In the genomic region with DNA sequence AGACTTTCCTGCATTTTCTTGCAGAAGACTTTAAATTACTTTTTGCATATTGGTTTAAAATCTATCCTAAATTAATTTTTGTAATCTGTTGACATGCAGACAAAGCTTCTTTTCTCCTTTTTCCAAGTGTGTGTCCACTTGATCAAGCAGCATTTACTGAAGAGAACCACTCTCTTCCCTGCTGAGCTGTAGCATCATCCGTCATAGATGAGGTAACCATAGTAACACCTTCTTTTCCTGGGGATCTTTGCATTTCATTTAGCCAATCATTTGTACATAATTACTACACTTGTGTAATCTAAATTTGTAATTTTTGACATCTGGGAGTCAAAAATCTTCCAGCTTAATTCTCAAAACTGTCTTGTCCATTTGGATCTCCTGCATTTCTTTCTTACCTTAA, we compare ENCODE assay signal across 19 mouse cellular contexts. TPM values are rescaled to one million over a fixed set of nuclear protein-coding genes. Genes with fewer than 3 reads are reported as not detected.
A peak's percentile ranks its signal among the peaks of the same experiment; 100 is the strongest.
DNase-seq lines count a peak whose midpoint lies in the region; ATAC-seq and TF ChIP-seq lines count a peak whose summit lies in the region.
"Had no signal": no experiment of that assay in that cellular context is flagged by ENCODE, and none has a peak within 500 bp of the region (broad histone marks: within the 10 kb centered on the region; RNA-seq: fewer than 3 reads in every experiment).

No protein-coding gene starts in this region.

- no peak overlapping the region for H3K4me2 ChIP-seq in forebrain, postnatal 0 days (ENCODE audit: low read depth)
- H3K4me2 ChIP-seq in forebrain, embryonic 13.5 days, result no peak overlapping the region
- no peak overlapping the region for H3K4me2 ChIP-seq in midbrain, embryonic 14.5 days (ENCODE audit: low read length)
- H3K4me2 ChIP-seq in midbrain, postnatal 0 days (ENCODE audit: low read depth, low read length, poor library complexity, severe bottlenecking), result no peak overlapping the region
- H3K4me2 ChIP-seq: embryonic facial prominence, embryonic 13.5 days; forebrain, embryonic 12.5 days; heart, embryonic 11.5 days; heart, embryonic 15.5 days; hindbrain, embryonic 15.5 days had no signal

- peak; percentile 11 for DNase-seq in forebrain, postnatal 0 days
- peak; percentile 30 for DNase-seq in midbrain, embryonic 14.5 days
- no peak for DNase-seq in midbrain, embryonic 10.5 days (ENCODE audit: low spot score)
- DNase-seq in midbrain, postnatal 0 days (ENCODE audit: low spot score), result peak; percentile 20
- no peak for DNase-seq in urinary bladder, adult 18-20 months (ENCODE audit: low spot score in 2 of 2)
- DNase-seq in adrenal gland, postnatal 36 days, result no peak
- DNase-seq: adrenal gland, postnatal 10 days; cerebellum, adult 11-12 months; cerebellum, adult 9-10 months; cerebellum, postnatal 25 days; gastrocnemius, postnatal 14 days; heart, adult 2 months; heart, postnatal 14 days had no signal

- no peak overlapping the region for H3K9ac ChIP-seq in forebrain, postnatal 0 days
- no peak overlapping the region for H3K9ac ChIP-seq in forebrain, embryonic 13.5 days
- no peak overlapping the region for H3K9ac ChIP-seq in midbrain, embryonic 14.5 days (replicated peaks; ENCODE audit: low read length)
- no peak overlapping the region for H3K9ac ChIP-seq in midbrain, postnatal 0 days (replicated peaks; ENCODE audit: low read length, poor library complexity, severe bottlenecking)
- H3K9ac ChIP-seq: embryonic facial prominence, embryonic 13.5 days; forebrain, embryonic 12.5 days; heart, embryonic 15.5 days; hindbrain, embryonic 15.5 days had no signal

- H3K9me3 ChIP-seq in forebrain, postnatal 0 days (ENCODE audit: low read length), result no peaks in the 10 kb centered on the region
- H3K9me3 ChIP-seq in forebrain, embryonic 13.5 days (replicated peaks), result no peaks in the 10 kb centered on the region
- no peaks in the 10 kb centered on the region for H3K9me3 ChIP-seq in midbrain, embryonic 14.5 days (ENCODE audit: control insufficient read depth, low read length)
- no peaks in the 10 kb centered on the region for H3K9me3 ChIP-seq in midbrain, embryonic 10.5 days (replicated peaks)
- H3K9me3 ChIP-seq in midbrain, postnatal 0 days (ENCODE audit: low read length), result no peaks in the 10 kb centered on the region
- H3K9me3 ChIP-seq: embryonic facial prominence, embryonic 13.5 days; forebrain, embryonic 12.5 days; heart, embryonic 15.5 days; hindbrain, embryonic 15.5 days had no signal

- no peak overlapping the region for H3K27ac ChIP-seq in forebrain, postnatal 0 days (ENCODE audit: low read depth, low read length)
- no peak overlapping the region for H3K27ac ChIP-seq in forebrain, embryonic 13.5 days
- no peak overlapping the region for H3K27ac ChIP-seq in midbrain, embryonic 14.5 days (replicated peaks; ENCODE audit: low read depth, low read length)
- H3K27ac ChIP-seq in midbrain, embryonic 10.5 days (replicated peaks), result no peak overlapping the region
- H3K27ac ChIP-seq in midbrain, postnatal 0 days (ENCODE audit: low read depth, low read length), result no peak overlapping the region
- H3K27ac ChIP-seq: embryonic facial prominence, embryonic 13.5 days; forebrain, embryonic 12.5 days; heart, adult 2 months; heart, embryonic 15.5 days; hindbrain, embryonic 15.5 days had no signal

- H3K4me3 ChIP-seq in forebrain, postnatal 0 days (ENCODE audit: low read depth, low read length), result no peak overlapping the region
- H3K4me3 ChIP-seq in forebrain, embryonic 13.5 days, result no peak overlapping the region
- H3K4me3 ChIP-seq in midbrain, embryonic 14.5 days (replicated peaks; ENCODE audit: low read depth, low read length), result no peak overlapping the region
- no peak overlapping the region for H3K4me3 ChIP-seq in midbrain, embryonic 10.5 days
- no peak overlapping the region for H3K4me3 ChIP-seq in midbrain, postnatal 0 days (ENCODE audit: low read depth, low read length)
- H3K4me3 ChIP-seq: embryonic facial prominence, embryonic 13.5 days; forebrain, embryonic 12.5 days; heart, adult 2 months; heart, embryonic 15.5 days; hindbrain, embryonic 15.5 days had no signal

- ATAC-seq in forebrain, postnatal 0 days, result peak; percentile 64; the same call in 1 of the 2 replicates
- no peak for ATAC-seq in forebrain, embryonic 13.5 days
- no peak for ATAC-seq in midbrain, embryonic 14.5 days (ENCODE audit: low FRiP score, low TSS enrichment)
- ATAC-seq in midbrain, postnatal 0 days (ENCODE audit: low FRiP score), result no peak

- H3K27me3 ChIP-seq in forebrain, postnatal 0 days (ENCODE audit: insufficient read depth, low read length), result no peaks in the 10 kb centered on the region
- no peaks in the 10 kb centered on the region for H3K27me3 ChIP-seq in forebrain, embryonic 13.5 days
- no peaks in the 10 kb centered on the region for H3K27me3 ChIP-seq in midbrain, embryonic 14.5 days (ENCODE audit: control insufficient read depth, insufficient read depth, low read length)
- H3K27me3 ChIP-seq in midbrain, embryonic 10.5 days (ENCODE audit: low read depth, poor library complexity, severe bottlenecking), result no peaks in the 10 kb centered on the region
- H3K27me3 ChIP-seq in midbrain, postnatal 0 days (ENCODE audit: insufficient read depth, low read length), result no peaks in the 10 kb centered on the region
- H3K27me3 ChIP-seq: embryonic facial prominence, embryonic 13.5 days; forebrain, embryonic 12.5 days; heart, embryonic 15.5 days; hindbrain, embryonic 15.5 days had no signal

- no peak for TF ChIP-seq CTCF in forebrain, postnatal 0 days (IDR thresholded peaks at IDR 0.05; ENCODE audit: low read depth)
- TF ChIP-seq CTCF in midbrain, postnatal 0 days (IDR thresholded peaks at IDR 0.05), result no peak

- H3K4me1 ChIP-seq in forebrain, postnatal 0 days (ENCODE audit: insufficient read depth), result no peaks in the 10 kb centered on the region
- no peaks in the 10 kb centered on the region for H3K4me1 ChIP-seq in forebrain, embryonic 13.5 days
- H3K4me1 ChIP-seq in midbrain, embryonic 14.5 days (ENCODE audit: control insufficient read depth, insufficient read depth, low read length), result no peaks in the 10 kb centered on the region
- peaks cover 10% of the 10 kb centered on the region for H3K4me1 ChIP-seq in midbrain, embryonic 10.5 days
- no peaks in the 10 kb centered on the region for H3K4me1 ChIP-seq in midbrain, postnatal 0 days (ENCODE audit: insufficient read depth, low read length)
- H3K4me1 ChIP-seq: forebrain, embryonic 12.5 days; heart, embryonic 15.5 days; hindbrain, embryonic 15.5 days had no signal

- no peaks in the 10 kb centered on the region for H3K36me3 ChIP-seq in forebrain, postnatal 0 days (ENCODE audit: insufficient read depth)
- H3K36me3 ChIP-seq in forebrain, embryonic 13.5 days (ENCODE audit: poor library complexity, severe bottlenecking), result no peaks in the 10 kb centered on the region
- no peaks in the 10 kb centered on the region for H3K36me3 ChIP-seq in midbrain, embryonic 14.5 days (ENCODE audit: control insufficient read depth, insufficient read depth, low read length)
- H3K36me3 ChIP-seq in midbrain, embryonic 10.5 days, result no peaks in the 10 kb centered on the region
- H3K36me3 ChIP-seq in midbrain, postnatal 0 days (ENCODE audit: insufficient read depth, low read length), result no peaks in the 10 kb centered on the region
- H3K36me3 ChIP-seq: embryonic facial prominence, embryonic 13.5 days; forebrain, embryonic 12.5 days; heart, embryonic 15.5 days; hindbrain, embryonic 15.5 days had no signal

- WGBS in forebrain, postnatal 0 days, result 20% methylated on average over 1 of the region's 1 CpGs
- 33% methylated on average over 1 of the region's 1 CpGs for WGBS in forebrain, embryonic 13.5 days
- 5% methylated on average over 1 of the region's 1 CpGs for WGBS in midbrain, embryonic 14.5 days
- 38% methylated on average over 1 of the region's 1 CpGs for WGBS in midbrain, embryonic 10.5 days
- 9% methylated on average over 1 of the region's 1 CpGs for WGBS in midbrain, postnatal 0 days

RNA-seq across cellular contexts. Expression of a gene that starts 53.2 kb away (rescaled TPM):
- total RNA-seq in forebrain, postnatal 0 days (2014; rRNA removed), result 13.7 and 15.7 TPM in 2 replicates
- polyA plus RNA-seq in forebrain, postnatal 0 days (2015; fragmentation: Nextera tagmentation; extraction: Ambion mirVana), result 11.4 and 18.7 TPM in 2 replicates
- polyA plus RNA-seq in forebrain, embryonic 13.5 days (2015; fragmentation: Nextera tagmentation; extraction: Ambion mirVana), result 26.5 and 32.5 TPM in 2 replicates
- polyA plus RNA-seq in midbrain, embryonic 14.5 days (2014; fragmentation: Nextera tagmentation; extraction: Ambion mirVana), result 20.7 and 22.2 TPM in 2 replicates
- 25.8 and 27.0 TPM in 2 replicates for polyA plus RNA-seq in midbrain, embryonic 10.5 days (2016; fragmentation: Nextera tagmentation; extraction: Ambion mirVana)
- 14.4 and 28.3 TPM in 2 replicates for total RNA-seq in midbrain, postnatal 0 days (2014; rRNA removed)
- 16.5 and 19.1 TPM in 2 replicates for polyA plus RNA-seq in midbrain, postnatal 0 days (2015; fragmentation: Nextera tagmentation; extraction: Ambion mirVana)
- 10 to 100 TPM; 33.4 to 41.6 TPM for total RNA-seq in adrenal gland, postnatal 36 days (2021)

Comparison
In these comparisons a context has a peak if more than half of its experiments do, and no peak if none do; other contexts are left out.
1. DNase-seq: peak in forebrain, postnatal 0 days (single experiment), midbrain, embryonic 14.5 days (single experiment) and midbrain, postnatal 0 days (single experiment); none in midbrain, embryonic 10.5 days (single experiment), urinary bladder, adult 18-20 months (0 of 2) and adrenal gland, postnatal 36 days (0 of 2).